Mouse (Mus musculus) frontal cortex, postnatal 10 days (tissue): ENCODE data around the gene Slc25a10.
A peak's percentile ranks its signal among the peaks of the same experiment; 100 is the strongest.

Experiments used
- DNase-seq, 2 experiments: peaks; one replicate each; pipeline ENCODE4 v3.0.0; 2022; ENCODE audit warnings: low spot score in 2 of 2, mixed read lengths in 1 of 2

Slc25a10 gene

DNA sequence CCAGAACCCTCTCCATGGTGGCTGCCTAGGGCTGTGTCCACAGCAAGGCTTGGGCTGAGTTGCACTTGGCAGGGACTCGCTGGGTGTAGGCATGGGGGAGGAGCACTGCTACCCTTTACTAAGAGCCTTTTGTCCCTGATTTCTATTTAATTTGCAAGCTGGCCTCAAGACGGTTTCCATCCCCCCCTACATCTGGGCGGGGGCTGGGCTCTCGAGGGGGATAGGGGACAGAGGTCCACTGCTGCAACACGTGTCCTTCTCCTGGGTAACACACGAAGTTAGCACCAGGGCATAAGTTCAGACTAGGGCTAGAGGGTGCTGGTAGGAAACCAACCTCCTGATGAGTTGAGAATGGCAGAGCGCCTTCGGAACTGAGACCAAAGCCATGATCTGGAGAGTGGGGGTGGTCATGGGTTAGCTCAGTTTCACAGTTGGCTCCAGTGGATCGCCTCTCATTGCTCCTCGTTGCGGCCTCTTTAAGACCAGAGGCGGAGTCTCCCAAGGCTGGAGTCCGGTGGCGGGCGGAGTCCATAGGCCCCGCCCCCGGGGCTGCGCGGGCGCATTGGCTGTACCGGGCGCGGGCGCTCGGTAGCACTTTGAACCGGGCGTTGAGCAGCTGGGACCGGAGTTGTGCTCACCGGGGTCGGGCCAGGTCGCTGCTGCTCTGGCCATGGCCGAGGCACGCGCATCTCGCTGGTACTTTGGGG, at the start of gene Slc25a10:
TSS of gene Slc25a10 (plus strand) at position 524 of the 707 bp plus-strand sequence.
- peak; percentile 80 to 85 for DNase-seq

DNA sequence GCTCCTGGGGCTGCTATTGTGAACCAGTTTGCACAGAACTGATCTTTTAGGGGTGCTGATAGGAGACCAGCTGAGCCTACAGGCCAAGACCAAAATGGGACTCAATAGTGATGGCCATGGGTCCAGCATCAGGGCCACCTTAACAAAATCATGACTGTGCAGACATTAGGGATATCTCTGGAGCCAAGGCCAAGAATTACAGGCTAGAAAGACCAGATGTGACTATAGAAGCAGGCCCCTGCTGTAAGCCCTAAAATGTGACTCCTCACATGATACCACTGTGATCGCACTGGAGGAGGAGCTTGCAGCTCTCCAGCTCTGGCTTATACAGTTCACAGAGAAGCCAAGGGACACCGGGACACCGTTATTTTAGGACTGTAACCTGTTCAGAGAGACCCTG, 49.3 kb upstream of the Slc25a10 start, which contains the start of gene Tspan10:
TSS of gene Tspan10 (plus strand) at position 301 of the 400 bp plus-strand sequence.
- DNase-seq: no peak

DNA sequence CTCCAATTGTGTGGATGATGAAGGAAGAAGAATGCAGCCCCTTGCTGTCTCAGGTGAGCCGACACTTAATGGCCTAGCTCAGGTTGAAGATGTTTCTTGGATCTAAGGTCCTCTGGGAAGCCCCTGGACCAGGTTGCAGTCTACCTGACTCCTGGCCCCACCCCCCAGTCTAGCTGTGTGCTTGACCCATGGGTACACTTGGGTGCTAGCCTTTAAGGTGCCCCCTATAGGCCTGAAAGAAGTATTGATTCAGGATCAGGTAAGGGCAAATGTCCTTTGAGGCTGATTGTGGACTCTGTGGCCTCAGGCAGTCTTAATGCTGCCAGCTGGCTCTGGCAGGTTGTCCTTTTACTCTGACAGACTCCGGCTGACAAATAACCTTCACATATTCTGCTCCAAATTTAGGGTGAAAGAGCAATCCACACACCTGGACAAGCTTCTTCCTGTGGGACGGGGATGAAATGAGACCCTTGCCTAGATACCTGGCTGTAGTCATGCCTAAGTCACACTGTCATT, 48.8 kb upstream of the Slc25a10 start:
- no peak for DNase-seq

DNA sequence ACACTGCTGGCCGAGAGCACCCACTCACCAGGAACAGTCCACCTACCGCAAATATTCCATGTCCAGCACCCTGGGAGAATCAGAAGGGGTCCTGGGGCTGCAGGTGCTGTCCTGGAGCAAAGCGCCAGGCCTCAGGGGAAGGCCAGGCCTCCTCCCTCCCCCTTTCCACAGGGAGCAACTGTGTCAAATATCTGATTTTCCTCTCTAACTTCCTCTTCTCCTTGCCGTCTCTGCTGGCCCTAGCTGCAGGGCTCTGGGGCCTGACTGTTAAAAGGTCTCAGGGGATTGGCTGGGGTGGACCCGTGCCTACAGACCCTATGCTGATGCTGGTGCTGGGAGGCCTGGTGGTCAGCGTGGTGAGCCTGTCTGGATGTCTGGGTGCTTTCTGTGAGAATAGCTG, 47.5 kb upstream of the Slc25a10 start:
- DNase-seq: no peak

DNA sequence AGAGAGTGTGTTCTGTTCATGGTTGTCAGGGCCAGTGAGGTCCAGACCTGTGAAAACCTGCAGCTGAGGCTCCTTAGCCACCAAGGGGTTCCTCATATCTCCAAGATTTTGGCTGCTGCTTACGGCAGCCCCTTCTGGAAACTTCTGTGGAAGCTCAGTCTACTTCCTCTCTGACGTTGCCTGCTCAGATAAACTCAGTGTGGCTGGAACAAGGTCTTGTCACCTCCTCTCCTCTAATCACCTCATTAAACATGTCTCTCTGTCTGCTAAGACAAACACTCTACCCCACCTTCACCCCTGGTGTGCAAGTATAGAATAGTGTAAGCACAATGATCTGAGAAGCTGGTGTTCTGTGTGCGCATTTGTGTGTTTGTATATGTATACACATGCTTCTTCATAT, 46.2 kb upstream of the Slc25a10 start:
- no peak for DNase-seq

DNA sequence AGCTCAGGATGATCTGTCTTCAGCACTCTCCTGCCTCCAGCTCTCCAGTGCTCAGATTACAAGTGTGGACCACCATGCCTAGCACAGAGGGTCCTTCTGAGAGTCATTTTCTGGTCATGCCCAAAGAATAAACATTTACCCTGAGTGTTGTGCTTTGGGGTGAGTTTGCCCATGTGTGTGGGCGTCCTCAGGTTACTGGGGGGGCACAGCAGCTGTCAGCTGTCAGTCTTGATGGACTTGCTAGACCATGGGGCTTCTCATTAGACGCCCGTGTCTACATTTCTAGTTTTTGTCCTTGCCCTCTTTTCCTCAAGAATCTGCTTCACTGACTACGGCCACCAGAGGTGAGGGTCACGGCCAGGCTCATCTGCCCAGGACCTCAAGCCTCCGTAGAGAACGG, 44.5 kb upstream of the Slc25a10 start:
- no peak for DNase-seq

DNA sequence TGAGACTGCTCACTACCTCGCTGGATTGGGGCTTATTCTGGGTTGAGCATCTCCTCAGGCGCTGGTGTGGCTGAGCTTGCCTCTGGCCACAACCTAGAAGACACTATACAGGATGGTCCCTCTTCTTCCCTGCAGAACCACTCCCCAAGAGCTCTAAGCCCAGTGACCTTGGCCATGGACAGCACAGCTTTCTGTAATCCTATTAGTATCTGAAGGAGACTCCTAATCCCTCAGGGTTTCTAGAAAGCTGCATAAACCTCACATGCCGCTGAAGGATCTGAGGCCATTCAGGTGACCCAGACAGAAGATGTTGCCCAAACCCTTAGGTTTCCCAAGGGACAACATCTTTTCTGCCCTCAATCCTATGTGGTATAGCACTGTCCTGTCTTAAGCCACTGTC, 39.4 kb upstream of the Slc25a10 start:
- no peak for DNase-seq

DNA sequence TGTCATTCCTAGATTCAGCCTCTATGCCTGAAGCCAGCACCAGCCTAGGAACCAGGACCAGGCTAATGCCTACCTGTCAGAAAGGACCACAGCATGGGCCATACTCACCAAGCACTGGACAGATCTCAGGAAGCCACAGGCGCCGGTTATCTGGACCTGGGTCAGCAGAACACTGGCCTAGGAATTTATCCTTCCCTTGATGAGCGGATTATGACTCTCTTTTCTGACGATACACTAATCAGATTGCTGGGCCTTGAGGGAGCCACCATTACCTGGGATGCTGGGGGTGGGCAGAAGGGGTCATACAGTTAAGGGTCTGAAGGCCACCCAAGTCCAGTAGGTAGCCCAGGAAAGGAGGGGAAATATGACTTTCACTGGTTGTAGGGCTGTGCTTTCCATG, 38.3 kb upstream of the Slc25a10 start, which contains the start of gene Pde6g:
TSS of gene Pde6g (minus strand) at position 195 of the 400 bp plus-strand sequence.
- no peak for DNase-seq

DNA sequence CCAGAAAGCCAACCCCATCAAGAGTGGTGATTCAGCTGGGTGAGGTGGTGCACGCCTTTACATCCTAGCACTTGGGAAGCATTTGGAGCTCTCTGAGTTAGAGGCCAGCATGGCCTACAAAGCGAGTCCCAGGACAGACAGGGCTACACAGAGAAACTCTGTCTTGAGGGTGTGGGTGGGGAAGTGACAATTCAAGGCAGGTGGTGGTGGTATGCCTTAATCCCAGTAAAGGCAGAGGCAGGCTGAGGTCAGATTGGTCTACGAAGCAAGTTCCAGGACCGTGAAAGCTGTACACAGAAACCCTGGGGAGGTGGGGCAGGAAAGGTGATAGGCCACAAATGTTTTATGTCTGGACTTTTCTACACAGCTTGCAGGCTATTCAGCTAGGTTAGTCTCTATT, 36.7 kb upstream of the Slc25a10 start:
- no peak for DNase-seq

DNA sequence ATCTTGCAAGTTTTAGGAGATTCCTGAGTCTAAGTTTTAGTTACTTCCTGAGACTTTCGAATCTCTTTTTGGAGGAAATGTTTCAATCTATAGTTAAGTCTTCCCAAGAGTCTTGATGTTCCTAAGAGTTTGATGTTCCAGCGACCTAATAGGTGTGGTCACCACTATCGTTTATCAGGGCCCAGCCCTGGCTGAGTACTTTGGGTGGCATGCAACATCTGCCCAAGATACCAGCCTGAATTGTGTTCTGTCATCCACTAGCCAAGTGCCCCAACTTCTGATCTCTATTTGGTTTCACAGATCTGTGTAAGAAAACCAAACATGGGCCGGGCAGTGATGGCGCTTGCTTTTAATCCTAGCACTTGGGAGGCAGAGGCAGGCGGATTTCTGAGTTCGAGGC, 36.2 kb upstream of the Slc25a10 start:
- no peak for DNase-seq

DNA sequence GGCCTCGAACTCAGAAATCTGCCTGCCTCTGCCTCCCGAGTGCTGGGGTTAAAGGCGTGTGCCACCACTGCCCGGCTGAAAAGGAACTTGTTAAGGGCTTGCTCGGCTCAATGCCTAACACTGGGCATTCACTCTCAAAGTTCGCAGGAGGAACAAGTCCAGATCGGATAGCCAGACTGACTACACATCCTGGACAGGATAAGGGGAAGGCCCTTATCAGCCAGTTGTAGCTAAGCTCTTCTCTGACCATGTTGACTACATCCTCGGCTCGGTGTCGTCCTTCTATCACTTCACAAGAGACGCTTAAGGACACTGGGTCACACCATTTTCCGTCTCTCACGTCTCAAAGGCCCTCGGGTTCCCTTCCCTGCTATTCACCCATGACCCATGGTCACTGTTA, 34.3 kb upstream of the Slc25a10 start:
- no peak for DNase-seq

DNA sequence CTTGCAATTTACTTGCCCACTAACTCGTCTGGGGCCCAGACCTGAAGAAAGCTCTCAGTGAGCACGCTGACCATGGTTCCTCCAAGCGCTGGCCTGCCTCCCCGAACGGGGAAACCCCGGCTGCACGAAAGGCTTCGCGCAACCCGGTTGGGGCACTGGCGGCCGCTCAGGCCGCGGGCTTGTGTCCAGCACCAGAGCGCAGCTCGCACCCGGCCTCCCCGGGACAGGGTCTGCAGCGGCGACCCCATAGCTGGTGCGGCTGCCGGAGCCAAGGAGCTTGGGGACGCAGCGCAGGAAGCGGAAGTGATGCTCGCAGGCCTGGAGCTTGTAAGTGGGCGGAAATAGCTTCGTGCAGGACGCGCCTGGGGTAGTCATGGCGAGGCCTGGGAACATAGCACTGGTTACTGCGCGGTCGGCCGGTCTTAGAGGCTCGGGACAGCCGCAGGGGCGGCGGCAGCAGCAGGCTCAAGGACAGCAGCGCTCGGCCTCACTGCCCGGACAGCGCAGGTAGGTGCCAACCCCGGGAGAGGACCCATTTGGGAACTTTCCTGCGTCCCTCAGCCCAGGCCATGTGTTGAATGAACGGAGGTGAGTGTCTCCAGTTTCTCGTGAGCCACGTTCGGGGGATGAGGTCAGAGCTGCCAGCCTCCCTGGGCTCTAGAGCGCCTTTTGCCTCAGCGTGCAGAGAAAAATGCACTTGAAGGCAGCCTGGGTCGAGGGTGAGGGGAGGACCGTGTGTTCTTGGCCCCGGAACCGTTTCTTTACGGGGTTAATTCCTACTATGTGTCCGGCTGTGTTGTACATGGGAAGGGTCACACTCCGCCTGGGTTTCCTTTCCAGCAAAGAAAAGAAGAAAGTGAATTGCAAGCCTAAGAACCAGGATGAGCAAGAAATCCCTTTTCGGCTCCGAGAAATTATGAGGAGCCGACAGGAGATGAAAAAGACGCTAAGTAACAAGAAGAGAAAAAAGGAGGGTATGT, 33.6 kb upstream of the Slc25a10 start, which contains the start of the genes Oxld1 and Ccdc137:
TSS of gene Oxld1 (minus strand) at position 297 of the 980 bp plus-strand sequence.
TSS of gene Ccdc137 (plus strand) at position 344 of the 980 bp plus-strand sequence.
- DNase-seq: peak; percentile 39 to 75

DNA sequence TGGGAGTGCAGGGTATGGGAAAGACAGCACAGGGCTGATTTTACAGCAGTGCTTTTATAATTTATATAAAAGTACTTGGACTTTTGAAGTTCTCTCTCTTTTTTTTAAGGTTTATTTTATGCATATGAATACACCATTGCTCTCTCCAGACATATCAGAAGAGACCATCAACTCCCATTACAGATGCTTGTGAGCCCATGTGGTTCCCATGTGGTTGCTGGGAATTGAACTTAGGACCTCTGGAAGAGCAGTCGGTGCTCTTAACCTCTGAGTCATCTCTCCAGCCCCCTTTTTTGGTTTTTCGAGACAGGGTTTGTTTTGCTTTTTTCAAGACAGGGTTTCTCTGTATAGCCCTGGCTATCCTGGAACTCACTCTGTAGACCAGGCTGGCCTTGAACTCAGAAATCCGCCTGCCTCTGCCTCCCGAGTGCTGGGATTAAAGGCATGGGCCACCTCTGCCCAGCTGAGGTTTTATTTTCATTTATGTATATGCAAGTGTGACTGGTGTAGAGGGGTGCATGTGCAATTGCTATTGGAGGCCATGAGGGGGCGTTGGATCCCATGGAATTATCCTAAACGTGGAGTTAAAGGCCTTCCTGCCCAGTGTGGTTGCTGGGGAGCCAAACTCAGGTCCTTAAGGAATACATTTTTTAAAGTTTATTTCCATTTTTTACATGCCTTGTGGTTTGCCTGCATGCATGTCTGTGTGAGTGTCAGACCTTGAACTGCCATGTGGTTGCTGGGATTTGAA, 32.6 kb upstream of the Slc25a10 start:
- DNase-seq: no peak

DNA sequence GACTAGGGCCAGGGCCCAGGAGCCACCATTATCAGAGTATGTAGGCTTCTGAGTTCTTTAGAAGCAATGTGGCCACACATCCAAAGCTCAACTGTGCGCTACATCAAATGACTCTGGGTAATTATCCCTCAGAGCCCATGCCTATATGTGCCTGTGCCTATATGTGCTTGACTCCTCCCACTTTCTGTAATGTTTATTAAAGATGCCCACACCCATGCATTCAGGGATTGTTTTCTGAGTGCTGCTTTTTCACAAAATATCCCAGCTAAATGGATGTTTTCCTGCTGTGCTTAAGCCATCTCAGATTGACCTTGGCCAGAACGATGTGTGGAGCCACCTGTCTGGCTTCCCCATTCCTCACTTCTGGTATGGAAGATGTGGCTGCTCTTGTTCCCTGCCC, 28.1 kb upstream of the Slc25a10 start:
- no peak for DNase-seq

DNA sequence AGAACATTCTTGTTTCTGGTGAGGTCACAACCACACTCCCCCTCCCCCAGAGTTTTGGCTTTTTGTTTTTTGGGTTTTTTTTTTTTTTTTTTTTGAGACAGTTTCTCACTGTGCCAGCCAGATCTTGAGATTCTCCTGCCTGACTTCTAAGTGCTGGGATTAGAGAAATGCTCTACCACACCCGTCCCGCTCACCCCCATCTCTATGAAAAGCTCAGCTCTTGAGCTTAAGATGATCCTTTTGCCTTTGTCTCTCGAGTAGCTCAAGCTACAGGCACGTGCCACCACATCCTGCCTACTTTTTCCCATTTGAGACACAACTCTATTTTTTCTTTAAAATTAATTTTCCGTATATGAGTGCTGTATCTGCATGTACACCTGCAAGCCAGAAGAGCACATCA, 27.3 kb upstream of the Slc25a10 start:
- no peak for DNase-seq

DNA sequence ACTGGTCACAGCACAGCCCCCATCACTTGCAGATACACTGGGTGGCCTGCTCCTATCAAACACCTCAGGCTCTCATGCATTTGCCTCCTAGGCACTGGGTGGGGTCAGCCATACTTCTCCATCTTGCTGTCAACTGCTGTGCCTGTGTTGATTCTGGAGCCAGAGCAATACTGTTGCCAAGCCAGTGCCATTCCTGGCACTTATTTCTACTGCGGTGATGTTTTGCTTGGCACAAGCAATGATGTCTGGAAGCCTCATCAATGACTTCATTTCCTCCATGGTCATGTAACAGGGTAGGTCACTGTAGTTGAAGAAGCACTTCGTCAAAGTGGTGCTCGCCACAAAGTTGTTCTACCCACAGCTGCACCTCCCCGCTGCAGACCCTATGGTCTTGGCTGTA, 26.1 kb upstream of the Slc25a10 start:
- no peak for DNase-seq

DNA sequence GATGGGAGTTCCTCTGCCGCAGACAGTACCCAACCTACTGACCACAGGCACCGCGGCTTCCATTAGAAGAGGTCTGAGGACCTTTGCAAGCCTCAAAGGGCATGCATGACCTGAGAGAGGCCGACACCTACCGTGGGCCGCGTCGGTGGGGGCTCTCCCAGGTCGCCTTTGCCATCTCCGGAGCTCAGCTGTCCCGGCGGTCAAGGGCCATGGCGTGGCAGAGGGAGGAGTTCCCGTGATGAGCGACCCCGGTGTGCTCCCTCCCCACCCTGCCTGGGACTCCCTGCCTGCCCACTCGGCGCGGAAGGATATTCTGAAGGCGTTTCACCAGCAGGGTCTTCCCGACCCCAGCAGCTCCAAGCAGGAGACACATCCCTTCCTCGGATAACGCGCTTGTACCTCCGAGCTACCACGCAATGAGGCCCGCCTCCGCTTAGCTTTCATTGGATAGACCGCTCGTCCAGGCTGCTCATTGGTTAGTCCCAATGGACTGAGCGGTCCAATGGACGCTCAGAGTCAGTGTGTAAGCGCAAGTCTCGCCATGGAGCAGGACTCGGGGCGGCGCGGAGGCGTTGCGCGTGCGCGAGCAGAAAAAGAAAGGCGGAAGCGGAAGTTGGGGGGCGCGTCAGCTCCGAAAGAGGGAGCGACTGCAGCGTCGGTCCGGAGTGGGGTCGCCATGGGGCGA, 24.4 kb upstream of the Slc25a10 start, which contains the start of gene Arl16:
TSS of gene Arl16 (minus strand) at position 557 of the 685 bp plus-strand sequence.
- peak; percentile 94 to 95 for DNase-seq

DNA sequence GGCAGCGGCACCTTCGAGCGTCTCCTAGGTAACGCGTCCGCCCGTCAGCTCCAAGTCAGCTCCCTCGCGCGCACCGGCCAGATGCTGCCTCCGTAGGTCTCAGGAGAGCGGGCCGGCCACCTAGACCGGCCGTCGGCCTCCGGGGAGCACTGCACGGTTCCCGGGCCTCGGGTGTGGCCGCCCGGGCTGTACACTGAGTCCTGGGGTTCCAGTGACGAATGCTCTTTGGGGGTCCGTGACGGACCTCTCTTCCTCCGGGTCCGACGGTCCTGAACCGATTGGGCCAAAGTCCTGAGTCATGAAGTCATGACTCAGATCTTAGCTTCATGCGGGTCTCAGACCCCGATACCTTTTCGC, 23.9 kb upstream of the Slc25a10 start:
- DNase-seq: no peak

DNA sequence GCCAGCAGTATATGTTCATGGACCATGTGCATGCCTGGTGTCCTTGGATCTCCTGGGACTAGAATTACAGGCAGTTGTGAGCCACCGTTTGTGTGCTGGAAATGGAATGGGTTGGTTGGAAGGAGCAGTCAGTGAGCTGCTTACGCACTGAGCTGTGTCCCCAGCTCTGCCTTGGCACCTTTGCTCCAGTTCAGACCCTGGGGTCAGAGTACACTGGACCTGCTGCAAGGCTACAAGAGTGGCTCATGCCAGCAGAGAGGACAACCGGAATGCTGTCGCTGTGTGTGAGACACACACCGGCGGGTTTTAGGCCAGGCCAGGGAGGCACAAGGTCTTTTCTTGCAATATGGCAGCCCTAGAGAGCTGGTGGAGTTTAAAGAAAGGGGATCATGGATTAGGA, 19.6 kb upstream of the Slc25a10 start:
- DNase-seq: no peak

DNA sequence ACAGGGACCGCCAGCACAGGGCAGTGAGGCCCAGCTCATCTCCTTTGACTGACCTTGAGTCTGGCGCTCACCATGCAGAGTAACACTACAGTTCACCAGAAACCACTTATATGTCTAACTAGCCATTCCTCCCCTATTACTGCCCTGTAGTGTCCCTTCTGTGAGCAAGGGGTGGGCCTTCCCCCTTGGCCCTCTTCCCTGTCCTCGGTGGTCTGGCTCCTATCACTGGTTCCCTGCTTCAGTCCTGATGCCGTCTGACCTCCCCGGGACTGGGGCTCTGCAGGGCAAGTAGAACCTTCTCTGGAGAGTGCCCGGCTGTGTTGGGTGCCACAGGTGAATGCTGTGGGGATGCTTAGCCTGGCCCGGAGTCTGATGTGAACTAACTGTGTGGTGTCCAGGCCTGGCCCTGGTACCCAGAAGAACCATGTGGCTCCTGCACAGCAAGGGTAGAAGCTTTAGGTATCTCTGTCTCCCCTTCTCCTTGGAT, 8.1 kb upstream of the Slc25a10 start:
- DNase-seq: no peak
